Mouse (Mus musculus) bone marrow, adult 2 months (tissue): ENCODE results near the gene Parp9.

Experiments
- CTCF ChIP-seq: fragments of 200-500 bp; IDR thresholded peaks from 2 replicates; pipeline ENCODE4 v1.5.1; 2011; ENCODE audit warnings: low read length, control low read depth; ENCODE audit not compliant: control insufficient read depth, insufficient read depth
- POLR2A ChIP-seq: fragments of 200-500 bp; IDR thresholded peaks from 2 replicates; pipeline ENCODE4 v1.6.1; 2011; ENCODE audit warnings: low read depth, mild to moderate bottlenecking, control low read depth, low read length, borderline replicate concordance; ENCODE audit not compliant: control insufficient read depth

GRCm38 (mm10) chr16:35903014-35903640 lies 35.1 kb upstream of the Parp9 start:
- no peak for TF ChIP-seq CTCF
- TF ChIP-seq POLR2A = no peak
